Mouse (Mus musculus): ENCODE measurements around the gene Ackr3.

GRCm38 (mm10) chr1:90242444-90242989 lies 38.7 kb downstream of the Ackr3 start:
- TF ChIP-seq CTCF (conservative IDR thresholded peaks at IDR 0.05; ENCODE audit: low read length) = no peak
- TF ChIP-seq NANOG (IDR thresholded peaks at IDR 0.05; ENCODE audit: borderline replicate concordance, low read length) = no peak

Measured in E14TG2a.4 (cell line).